Mouse (Mus musculus): ENCODE measurements around the gene Ppid. TPM values are rescaled to one million over a fixed set of nuclear protein-coding genes. Genes with fewer than 3 reads are reported as not detected.
A peak's percentile ranks its signal among the peaks of the same experiment; 100 is the strongest.

Gene Ppid
- polyA plus RNA-seq, 1 experiment from 2014 or later: 36.6 TPM

- no peak for TF ChIP-seq CTCF (IDR thresholded peaks at IDR 0.05)
- no peak for TF ChIP-seq EP300 (IDR thresholded peaks at IDR 0.05)
These were observed 27.6 kb upstream of the Ppid start for GRCm38 (mm10) chr3:79563511-79563910.

GRCm38 (mm10) chr3:79564875-79565606, 26.1 kb upstream of the Ppid start:
- Histone ChIP-seq H3K36me3 (ENCODE audit: insufficient read depth, low read length) (no peaks in the 10 kb centered on the region), H3K27me3 (replicated peaks; ENCODE audit: insufficient read depth, low read length) (no peaks in the 10 kb centered on the region), H3K4me3 (ENCODE audit: low read depth, low read length) (no peak overlapping the region), H3K4me2 (replicated peaks; ENCODE audit: low read depth, low read length) (no peak overlapping the region), H3K9ac (replicated peaks; ENCODE audit: low read depth) (no peak overlapping the region), H3K9me3 (ENCODE audit: low read length) (no peaks in the 10 kb centered on the region), H3K27ac (ENCODE audit: low read length) (no peak overlapping the region), H3K4me1 (ENCODE audit: insufficient read depth, low read depth, low read length) (no peaks in the 10 kb centered on the region)
- DNase-seq (ENCODE audit: low spot score) (no peak), ATAC-seq (no peak)
- WGBS: 55% methylated on average over 10 of the region's 10 CpGs
- TF ChIP-seq EP300 (IDR thresholded peaks at IDR 0.05) (no peak), CTCF (IDR thresholded peaks at IDR 0.05) (no peak)

More at GRCm38 (mm10) chr3:79563511-79563910, 27.6 kb upstream of the Ppid start:
- no peaks in the 10 kb centered on the region for H3K36me3 ChIP-seq (ENCODE audit: insufficient read depth, low read length)
- no peak overlapping the region for H3K4me3 ChIP-seq (ENCODE audit: low read depth, low read length)
- no peak overlapping the region for H3K9ac ChIP-seq (replicated peaks; ENCODE audit: low read depth)
- DNase-seq (ENCODE audit: low spot score): no peak
- H3K27me3 ChIP-seq (replicated peaks; ENCODE audit: insufficient read depth, low read length): no peaks in the 10 kb centered on the region
- ATAC-seq: no peak
- no peak overlapping the region for H3K27ac ChIP-seq (ENCODE audit: low read length)
- WGBS: 87% methylated on average over 2 of the region's 2 CpGs
- peaks cover 12% of the 10 kb centered on the region; the same call in 1 of the 2 replicates for H3K4me1 ChIP-seq (ENCODE audit: insufficient read depth, low read depth, low read length)
- no peaks in the 10 kb centered on the region for H3K9me3 ChIP-seq (ENCODE audit: low read length)
- no peak overlapping the region for H3K4me2 ChIP-seq (replicated peaks; ENCODE audit: low read depth, low read length)

GRCm38 (mm10) chr3:79566716-79567691, 24.1 kb upstream of the Ppid start:
- H3K9ac ChIP-seq (replicated peaks; ENCODE audit: low read depth): peak overlapping the region; percentile 64
- H3K27me3 ChIP-seq (replicated peaks; ENCODE audit: insufficient read depth, low read length): no peaks in the 10 kb centered on the region
- TF ChIP-seq EP300 (IDR thresholded peaks at IDR 0.05): no peak
- no peak for TF ChIP-seq CTCF (IDR thresholded peaks at IDR 0.05)
- no peaks in the 10 kb centered on the region for H3K9me3 ChIP-seq (ENCODE audit: low read length)
- ATAC-seq (no peak), DNase-seq (ENCODE audit: low spot score) (no peak)
- H3K36me3 ChIP-seq (ENCODE audit: insufficient read depth, low read length): no peaks in the 10 kb centered on the region
- peak overlapping the region; percentile 72 for H3K4me3 ChIP-seq (ENCODE audit: low read depth, low read length)
- H3K27ac ChIP-seq (ENCODE audit: low read length): peak overlapping the region; percentile 85
- 3% methylated on average over 49 of the region's 60 CpGs for WGBS
- no peaks in the 10 kb centered on the region for H3K4me1 ChIP-seq (ENCODE audit: insufficient read depth, low read depth, low read length)
- H3K4me2 ChIP-seq (replicated peaks; ENCODE audit: low read depth, low read length): peak overlapping the region; percentile 85

GRCm38 (mm10) chr3:79567703-79568362, 23.3 kb upstream of the Ppid start, which contains the start of gene Fnip2:
TSS of gene Fnip2 (minus strand) at chr3:79567796.
- WGBS: under 1% methylated on average over 45 of the region's 55 CpGs
- DNase-seq (ENCODE audit: low spot score) (peak; percentile 98), ATAC-seq (peak; percentile 96)
- H3K27ac ChIP-seq (ENCODE audit: low read length): peak within 1 kb of the TSS; percentile 85
- H3K4me1 ChIP-seq (ENCODE audit: insufficient read depth, low read depth, low read length): no peaks in the 10 kb centered on the region
- peak within 1 kb of the TSS; percentile 72 for H3K4me3 ChIP-seq (ENCODE audit: low read depth, low read length)
- peak within 1 kb of the TSS; percentile 64 for H3K9ac ChIP-seq (replicated peaks; ENCODE audit: low read depth)
- no peaks in the 10 kb centered on the region for H3K9me3 ChIP-seq (ENCODE audit: low read length)
- no peaks in the 10 kb centered on the region for H3K27me3 ChIP-seq (replicated peaks; ENCODE audit: insufficient read depth, low read length)
- no peaks in the 10 kb centered on the region for H3K36me3 ChIP-seq (ENCODE audit: insufficient read depth, low read length)
- peak within 1 kb of the TSS; percentile 85 for H3K4me2 ChIP-seq (replicated peaks; ENCODE audit: low read depth, low read length)
- no peak for TF ChIP-seq EP300 (IDR thresholded peaks at IDR 0.05)
- TF ChIP-seq CTCF (IDR thresholded peaks at IDR 0.05): no peak

- Histone ChIP-seq H3K36me3 (ENCODE audit: insufficient read depth, low read length) (no peaks in the 10 kb centered on the region), H3K4me3 (ENCODE audit: low read depth, low read length) (no peak overlapping the region), H3K9ac (replicated peaks; ENCODE audit: low read depth) (no peak overlapping the region), H3K27ac (ENCODE audit: low read length) (peak overlapping the region; percentile 85), H3K4me1 (ENCODE audit: insufficient read depth, low read depth, low read length) (no peaks in the 10 kb centered on the region), H3K9me3 (ENCODE audit: low read length) (no peaks in the 10 kb centered on the region), H3K4me2 (replicated peaks; ENCODE audit: low read depth, low read length) (no peak overlapping the region), H3K27me3 (replicated peaks; ENCODE audit: insufficient read depth, low read length) (no peaks in the 10 kb centered on the region)
- DNase-seq (ENCODE audit: low spot score) (no peak), ATAC-seq (no peak)
- WGBS: 81% methylated on average over 16 of the region's 16 CpGs
- TF ChIP-seq CTCF (IDR thresholded peaks at IDR 0.05) (peak; percentile 45), EP300 (IDR thresholded peaks at IDR 0.05) (no peak)
These were observed 22.4 kb upstream of the Ppid start for GRCm38 (mm10) chr3:79568629-79569350.

Measured in lung, postnatal 0 days (tissue).